Mouse (Mus musculus): ENCODE data around the gene Meiob. TPM values are rescaled to one million over a fixed set of nuclear protein-coding genes. Genes with fewer than 3 reads are reported as not detected.

Meiob gene
- total RNA-seq, 2 experiments from 2014 or later = not detected

GRCm38 (mm10) chr17:24873695-24874404 lies 69.8 kb downstream of the Meiob start:
- DNase-seq (ENCODE audit: low spot score in 2 of 2) = no peak

GRCm38 (mm10) chr17:24874405-24874745 lies 70.3 kb downstream of the Meiob start:
- DNase-seq (ENCODE audit: low spot score in 2 of 2) = no peak

GRCm38 (mm10) chr17:24874989-24875388 lies 70.9 kb downstream of the Meiob start:
- DNase-seq (ENCODE audit: low spot score in 2 of 2) = no peak

GRCm38 (mm10) chr17:24877336-24878116 lies 73.4 kb downstream of the Meiob start:
- DNase-seq (ENCODE audit: low spot score in 2 of 2) = no peak

GRCm38 (mm10) chr17:24878117-24878397 lies 74.0 kb downstream of the Meiob start:
- no peak for DNase-seq (ENCODE audit: low spot score in 2 of 2)

DNA sequence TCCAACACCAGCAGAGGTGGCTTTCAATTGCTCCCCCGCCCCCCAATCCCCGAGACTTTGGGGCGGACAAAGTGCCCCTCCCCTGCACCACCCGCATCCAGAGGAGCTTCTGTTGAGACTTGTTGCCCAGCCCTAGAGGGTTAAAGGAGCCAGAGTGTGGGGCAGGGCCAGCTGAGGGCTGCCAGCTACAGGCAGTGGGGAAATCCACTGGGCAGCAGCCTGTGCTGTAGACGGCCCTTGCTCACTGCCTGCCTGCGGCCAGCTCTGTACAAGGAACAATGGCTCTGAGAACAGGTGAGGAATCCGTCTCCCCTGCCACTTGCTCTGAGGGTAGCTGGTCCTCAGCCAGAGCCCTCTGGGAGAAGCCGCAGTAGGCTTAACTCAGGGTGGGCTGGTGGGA lies 74.4 kb downstream of the Meiob start:
- no peak for DNase-seq (ENCODE audit: low spot score in 2 of 2)

DNA sequence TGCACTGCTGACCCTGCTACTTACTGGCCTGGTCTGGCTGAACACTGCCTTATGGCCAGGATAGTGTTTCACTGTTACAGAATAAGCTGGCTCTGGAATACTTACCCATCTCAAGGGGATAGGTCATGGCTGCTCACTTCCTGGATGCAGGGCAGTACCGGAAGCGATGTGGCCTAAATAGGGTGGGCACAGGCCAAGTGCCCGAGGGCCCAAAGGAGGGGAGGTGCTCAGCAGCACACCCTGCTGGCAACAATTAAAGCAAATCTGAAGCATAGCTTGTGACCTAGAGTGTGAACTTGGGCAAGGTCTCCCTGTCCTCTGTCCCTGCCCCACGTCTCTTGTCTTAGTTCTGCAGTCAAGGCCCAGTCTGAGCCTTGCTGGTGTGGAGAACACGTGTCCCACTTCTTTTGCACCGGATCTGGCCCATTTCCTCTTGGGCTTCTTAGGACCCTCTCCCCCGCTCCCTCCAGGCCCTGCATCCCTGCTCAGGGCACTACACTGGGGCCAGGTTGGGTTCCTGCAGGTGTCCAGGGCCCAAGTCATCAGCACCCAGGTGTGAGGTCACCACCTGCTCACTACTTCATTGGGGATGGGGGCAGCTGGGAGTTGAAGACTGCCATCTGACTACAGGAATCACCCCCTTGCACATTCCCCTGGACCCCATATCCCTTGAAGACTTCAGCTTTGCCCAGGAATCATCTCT lies 77.8 kb downstream of the Meiob start:
- no peak for DNase-seq (ENCODE audit: low spot score in 2 of 2)

DNA sequence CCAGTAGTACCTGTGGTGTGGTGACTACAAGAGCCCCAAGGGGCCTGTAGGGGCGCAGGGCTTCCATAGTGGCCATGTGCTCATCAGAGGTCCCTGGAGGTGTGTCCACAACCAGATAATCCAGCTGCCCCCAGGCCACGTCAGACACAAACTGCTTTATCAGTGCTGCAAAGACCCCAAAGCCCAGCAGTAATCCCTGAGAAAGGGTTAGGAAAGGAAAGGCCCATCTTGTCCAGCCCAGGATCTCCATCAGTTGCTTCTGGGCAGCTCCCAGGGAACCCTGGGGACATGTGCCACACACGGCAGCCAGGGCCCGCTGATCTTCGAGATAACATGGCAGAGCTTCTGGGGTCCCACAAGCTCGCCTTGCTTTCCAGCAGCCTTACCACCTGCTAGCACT lies 80.3 kb downstream of the Meiob start:
- no peak for DNase-seq (ENCODE audit: low spot score in 2 of 2)

DNA sequence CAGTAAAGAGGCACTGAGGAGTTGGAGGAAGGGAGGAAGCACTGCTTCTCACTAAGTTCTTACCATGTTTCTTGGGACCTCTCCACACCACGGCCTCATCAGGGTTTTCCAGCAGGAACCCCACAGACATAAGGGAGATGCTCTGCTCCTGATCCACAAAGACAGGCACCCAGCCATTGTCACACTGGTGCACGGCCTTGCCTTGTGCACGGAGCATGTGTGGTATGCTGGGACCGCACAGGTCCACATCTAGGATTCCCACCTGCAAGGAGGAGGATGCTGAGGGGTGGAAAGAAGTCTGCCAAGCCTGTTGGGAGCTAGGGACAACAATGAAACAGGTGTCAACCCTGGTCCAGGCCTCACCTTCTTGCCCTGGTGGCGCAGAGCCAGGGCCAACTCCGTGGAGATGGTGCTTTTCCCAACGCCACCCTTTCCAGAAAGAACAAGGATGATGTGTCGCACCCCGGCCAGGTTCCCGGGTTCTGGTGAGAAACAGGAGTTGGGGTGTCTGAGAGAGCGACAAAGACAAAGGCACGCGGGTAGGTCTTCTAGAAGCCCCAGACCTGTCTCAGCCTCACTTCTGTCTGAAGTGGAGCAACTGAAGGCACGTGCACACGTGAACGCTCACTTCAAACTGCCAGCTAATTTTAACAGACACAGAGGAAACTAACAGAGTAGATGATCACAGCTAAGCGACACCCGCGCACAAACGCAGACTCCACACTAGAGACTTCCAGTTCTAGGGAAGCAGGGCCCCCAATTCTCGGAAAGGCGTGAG lies 81.5 kb downstream of the Meiob start:
- DNase-seq (ENCODE audit: low spot score in 2 of 2) = no peak

DNA sequence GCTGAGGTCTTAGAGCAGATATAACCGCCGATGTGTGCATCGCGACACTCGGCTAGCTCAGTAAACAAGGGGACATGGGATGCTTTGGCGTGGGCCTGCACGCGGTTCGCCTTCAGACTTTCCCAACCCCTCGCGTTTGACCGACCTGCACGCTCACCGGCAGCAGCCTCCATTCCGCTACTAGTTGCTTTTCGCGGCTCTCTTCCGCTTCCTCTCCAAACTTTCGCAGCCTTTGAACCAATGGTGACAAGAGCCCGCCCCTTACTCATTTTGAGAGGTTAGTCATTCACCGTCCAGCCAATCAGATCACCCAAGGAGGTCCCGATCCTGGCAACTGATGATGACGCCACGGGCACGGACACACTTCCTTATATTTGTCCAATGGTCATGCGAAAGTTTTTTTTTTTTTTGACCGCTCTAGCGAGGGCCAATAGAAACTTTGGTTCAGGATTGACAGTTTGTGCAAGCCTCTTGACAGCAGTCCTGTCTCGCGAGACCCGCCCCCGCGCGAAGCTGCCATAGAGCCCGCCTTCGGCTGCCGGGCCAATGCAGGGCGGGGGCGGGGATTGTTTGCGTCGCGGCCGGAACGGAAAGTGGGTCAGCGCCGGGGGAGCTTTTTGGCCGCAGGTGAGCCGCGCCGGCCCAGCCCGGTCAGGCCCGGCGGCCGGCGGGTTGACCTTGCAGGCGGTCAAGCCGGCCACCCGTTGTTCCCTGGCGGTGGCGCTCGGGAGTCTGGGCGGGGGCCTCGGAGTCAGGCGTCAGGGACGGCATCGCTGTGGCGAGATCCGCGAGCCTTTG lies 82.2 kb downstream of the Meiob start, which contains the start of the genes Nubp2 and Spsb3:
Nubp2 (minus strand) TSS at position 216 of the 798 bp plus-strand sequence.
Spsb3 (plus strand) TSS at position 510 of the 798 bp plus-strand sequence.
- DNase-seq (ENCODE audit: low spot score in 2 of 2) = peak; percentile 98 to 100

DNA sequence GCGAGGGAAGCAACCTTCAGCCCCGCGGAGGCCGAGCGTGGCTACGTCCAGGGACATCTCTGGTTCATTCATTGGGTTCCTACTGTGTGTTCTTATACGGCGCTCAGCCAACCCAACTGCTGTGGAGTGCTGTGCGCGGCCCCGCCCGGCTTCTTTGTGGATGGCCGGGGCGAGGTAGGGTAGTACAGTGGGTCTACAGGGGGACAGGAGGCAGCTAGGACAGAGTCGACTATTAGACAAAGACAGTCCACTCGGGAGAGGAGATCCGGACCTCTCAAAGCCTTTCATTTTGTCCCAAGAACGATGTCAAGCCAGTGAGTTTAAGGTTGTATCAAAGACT lies 82.8 kb downstream of the Meiob start:
- no peak for DNase-seq (ENCODE audit: low spot score in 2 of 2)

GRCm38 (mm10) chr17:24887291-24888080 lies 83.4 kb downstream of the Meiob start:
- DNase-seq (ENCODE audit: low spot score in 2 of 2) = no peak

- DNase-seq (ENCODE audit: low spot score in 2 of 2) = no peak
These were observed 84.8 kb downstream of the Meiob start for GRCm38 (mm10) chr17:24888862-24889261.

Other genes starting within 250 kb of the Meiob start
- 100 to 1,000 TPM; 182 to 189 TPM for gene Tsc2, start 171.7 kb upstream of the Meiob start, total RNA-seq (2021)
- gene Nthl1, start 171.6 kb upstream of the Meiob start, total RNA-seq (2021) = 1 to 10 TPM; 4.9 to 6.1 TPM
- gene Slc9a3r2, start 154.0 kb upstream of the Meiob start, total RNA-seq (2021) = 10 to 100 TPM; 39.7 to 41.0 TPM
- gene Npw, start 145.8 kb upstream of the Meiob start, total RNA-seq (2021) = 1 to 10 TPM; 1.3 to 2.0 TPM
- 10 to 100 TPM; 39.6 to 42.8 TPM for gene Zfp598, start 134.6 kb upstream of the Meiob start, total RNA-seq (2021)
- gene Syngr3, start 114.3 kb upstream of the Meiob start, total RNA-seq (2021) = 100 to 1,000 TPM; 159 to 169 TPM
- gene Gfer, start 108.1 kb upstream of the Meiob start, total RNA-seq (2021) = 10 to 100 TPM; 18.8 to 23.1 TPM
- gene Noxo1, start 108.1 kb upstream of the Meiob start, total RNA-seq (2021) = 1 to 10 TPM; 3.2 to 3.7 TPM
- gene Tbl3, start 96.6 kb upstream of the Meiob start, total RNA-seq (2021) = 10 to 100 TPM; 31.7 to 32.5 TPM
- under 1 TPM in 1 of 2 experiments, not detected in 1; 0.27 TPM for gene Rnf151, start 86.2 kb upstream of the Meiob start, total RNA-seq (2021)
- gene Rps2, start 86.2 kb upstream of the Meiob start, total RNA-seq (2021) = 100 to 1,000 TPM; 318 to 320 TPM
- 100 to 1,000 TPM; 226 to 238 TPM for gene Ndufb10, start 79.8 kb upstream of the Meiob start, total RNA-seq (2021)
- gene Rpl3l, start 76.5 kb upstream of the Meiob start, total RNA-seq (2021) = under 1 TPM; 0.27 to 0.43 TPM
- 10 to 100 TPM; 41.3 to 45.5 TPM for gene Msrb1, start 67.6 kb upstream of the Meiob start, total RNA-seq (2021)
- gene Hs3st6, start 51.3 kb upstream of the Meiob start, total RNA-seq (2021) = under 1 TPM; 0.35 to 0.38 TPM
- 100 to 1,000 TPM; 129 TPM for gene Hagh, start 35.9 kb downstream of the Meiob start, total RNA-seq (2021)
- 10 to 100 TPM; 21.4 to 21.7 TPM for gene Fahd1, start 46.1 kb downstream of the Meiob start, total RNA-seq (2021)
- not detected for gene Igfals, start 61.7 kb downstream of the Meiob start, total RNA-seq (2021)
- 10 to 100 TPM; 32.3 to 33.5 TPM for gene Nubp2, start 82.1 kb downstream of the Meiob start, total RNA-seq (2021)
- 10 to 100 TPM; 47.5 to 48.3 TPM for gene Spsb3, start 82.4 kb downstream of the Meiob start, total RNA-seq (2021)
- gene Eme2, start 90.8 kb downstream of the Meiob start, total RNA-seq (2021) = 10 to 100 TPM; 52.0 to 53.1 TPM
- gene Mrps34, start 90.8 kb downstream of the Meiob start, total RNA-seq (2021) = 10 to 100 TPM; 75.4 to 78.6 TPM
- gene Nme3, start 92.2 kb downstream of the Meiob start, total RNA-seq (2021) = 10 to 100 TPM; 60.7 to 61.2 TPM
- gene Mapk8ip3, start 132.7 kb downstream of the Meiob start, total RNA-seq (2021) = 100 to 1,000 TPM; 388 to 404 TPM
- gene Jpt2, start 156.4 kb downstream of the Meiob start, total RNA-seq (2021) = 1 to 10 TPM; 5.9 to 6.4 TPM
- 10 to 100 TPM; 27.2 to 27.8 TPM for gene Cramp1l, start 211.5 kb downstream of the Meiob start, total RNA-seq (2021)
- 10 to 100 TPM; 21.2 to 23.2 TPM for gene Ift140, start 211.8 kb downstream of the Meiob start, total RNA-seq (2021)